Mouse (Mus musculus) embryonic facial prominence, embryonic 11.5 days (tissue): ENCODE results near the gene Pdgfd. TPM values are rescaled to one million over a fixed set of nuclear protein-coding genes. Genes with fewer than 3 reads are reported as not detected.
A peak's percentile ranks its signal among the peaks of the same experiment; 100 is the strongest.
"Not testable (repeated sequence)": the region's sequence is repeated elsewhere in the genome, so short reads cannot be mapped to it uniquely, and the experiment has no call there.

Experiments
- ATAC-seq: fragments of 200-750 bp; cut with Nextera tagmentation; replicated peaks from 2 replicates; pipeline ENCODE4 v1.8.0; 2017; ENCODE audit warnings: low read depth; ENCODE audit not compliant: insufficient number of reproducible peaks, low FRiP score, low TSS enrichment
- DNase-seq: peaks from one replicate; pipeline ENCODE4 v3.0.0-alpha.2; 2015; ENCODE audit warnings: low spot score
- H3K27ac ChIP-seq: fragments of 300-500 bp; sonication (generic); replicated peaks from 2 replicates; pipeline ENCODE4 v1.5.1; 2014; ENCODE audit warnings: mild to moderate bottlenecking, low read depth, low read length, control low read depth
- H3K27me3 ChIP-seq: fragments of 300-500 bp; sonication (generic); 2 replicates; pipeline ENCODE4 v1.6.1; 2014; ENCODE audit warnings: mild to moderate bottlenecking, low read length, moderate library complexity, mixed read lengths; ENCODE audit not compliant: control insufficient read depth, insufficient read depth
- H3K36me3 ChIP-seq: fragments of 300-500 bp; sonication (generic); replicated peaks from 2 replicates; pipeline ENCODE4 v1.6.1; 2014; ENCODE audit warnings: low read depth, mild to moderate bottlenecking, low read length, moderate library complexity, mixed read lengths; ENCODE audit not compliant: control insufficient read depth, insufficient read depth
- H3K4me1 ChIP-seq: fragments of 300-500 bp; sonication (generic); 2 replicates; pipeline ENCODE4 v1.6.1; 2014; ENCODE audit warnings: low read length, mixed read lengths; ENCODE audit not compliant: control insufficient read depth, insufficient read depth
- H3K4me2 ChIP-seq: fragments of 300-500 bp; sonication (generic); 2 replicates; pipeline ENCODE4 v1.6.1; 2014; ENCODE audit warnings: low read depth, mild to moderate bottlenecking, control low read depth, low read length, moderate library complexity
- H3K4me3 ChIP-seq: fragments of 300-500 bp; sonication (generic); 2 replicates; pipeline ENCODE4 v1.5.1; 2014; ENCODE audit warnings: low read depth, low read length, control low read depth
- H3K9ac ChIP-seq: fragments of 300-500 bp; sonication (generic); replicated peaks from 2 replicates; pipeline ENCODE4 v1.6.1; 2014; ENCODE audit warnings: mild to moderate bottlenecking, control low read depth, low read length
- H3K9me3 ChIP-seq: fragments of 300-500 bp; sonication (generic); replicated peaks from 2 replicates; pipeline ENCODE4 v1.6.1; 2016; ENCODE audit warnings: mild to moderate bottlenecking, low read length, inconsistent platforms, mixed read lengths; ENCODE audit not compliant: control insufficient read depth
- WGBS: fragments of 180-500 bp; shearing (Covaris S2); extraction: QIAGEN DNeasy Blood & Tissue Kit; methylation state at CpG from one replicate; pipeline ENCODE4 v1.1.7; 2014; 5-methylcytosine and 5-hydroxymethylcytosine counted together
- polyA plus RNA-seq: library from polyadenylated mRNA; unstranded; fragments of >200 nt; fragmentation: Nextera tagmentation; extraction: Ambion mirVana; gene quantifications from 2 replicates; pipeline ENCODE4 v1.2.1, GENCODE M21; 2014

Gene Pdgfd
- polyA plus RNA-seq, 1 experiment from 2014 or later: 5.6 TPM

DNA sequence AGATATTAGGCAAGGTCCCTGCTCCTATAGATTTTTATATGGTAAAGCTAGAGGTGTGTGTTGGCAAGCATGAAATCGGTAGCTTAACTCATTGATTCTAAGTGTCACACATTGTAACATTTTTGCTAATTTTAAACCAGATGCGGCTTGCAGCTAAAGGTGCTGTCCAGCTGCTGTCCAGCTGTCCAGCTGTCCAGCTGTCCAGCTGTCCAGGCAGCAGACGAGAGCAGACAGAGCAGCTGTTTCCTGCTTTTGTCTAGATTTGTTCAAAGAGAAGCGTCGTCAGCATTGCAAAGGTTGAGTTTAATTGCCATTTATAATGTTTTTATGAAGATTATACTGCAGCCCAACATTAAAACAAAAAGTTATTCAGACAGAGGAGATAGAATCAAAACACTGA is 44.5 kb downstream of the Pdgfd start:
- no peak for DNase-seq
- no peak overlapping the region for H3K4me2 ChIP-seq
- H3K27ac ChIP-seq: no peak overlapping the region
- no peaks in the 10 kb centered on the region for H3K9me3 ChIP-seq
- H3K4me1 ChIP-seq: no peaks in the 10 kb centered on the region
- no peak overlapping the region for H3K4me3 ChIP-seq
- no peak overlapping the region for H3K9ac ChIP-seq
- 69% methylated on average over 5 of the region's 5 CpGs for WGBS
- H3K36me3 ChIP-seq: no peaks in the 10 kb centered on the region
- ATAC-seq: no peak
- H3K27me3 ChIP-seq: no peaks in the 10 kb centered on the region

DNA sequence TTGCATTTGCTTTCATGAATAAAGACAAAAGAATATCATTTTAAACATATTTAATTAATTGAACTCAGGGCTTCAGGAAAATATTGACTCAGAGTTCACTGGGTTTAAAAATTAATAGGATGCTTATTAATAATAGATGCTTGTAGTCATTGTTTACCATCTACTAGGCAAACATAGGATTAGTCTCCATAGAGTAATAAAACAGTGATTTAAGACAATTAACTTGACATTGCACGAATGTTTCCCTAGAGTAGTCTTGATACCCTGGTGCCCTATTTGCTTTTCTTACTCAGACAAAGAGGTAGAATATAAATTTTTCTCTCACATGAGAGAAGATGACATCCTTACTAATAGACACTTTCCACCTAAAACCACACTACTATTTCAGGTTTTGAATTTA is 49.1 kb downstream of the Pdgfd start:
- H3K4me2 ChIP-seq: no peak overlapping the region
- H3K9me3 ChIP-seq: no peaks in the 10 kb centered on the region
- no peaks in the 10 kb centered on the region for H3K4me1 ChIP-seq
- DNase-seq (no peak), ATAC-seq (no peak)
- H3K4me3 ChIP-seq: no peak overlapping the region
- H3K27ac ChIP-seq: no peak overlapping the region
- no peak overlapping the region for H3K9ac ChIP-seq
- WGBS: 71% methylated on average over 1 of the region's 1 CpGs
- H3K27me3 ChIP-seq: no peaks in the 10 kb centered on the region
- no peaks in the 10 kb centered on the region for H3K36me3 ChIP-seq

GRCm38 (mm10) chr9:6235982-6236381 is 67.6 kb downstream of the Pdgfd start:
- DNase-seq, H3K4me3 ChIP-seq, H3K9ac ChIP-seq, H3K27ac ChIP-seq, H3K9me3 ChIP-seq, H3K4me2 ChIP-seq, H3K27me3 ChIP-seq, H3K4me1 ChIP-seq, H3K36me3 ChIP-seq, ATAC-seq: not testable (repeated sequence)
- 94% methylated on average over 1 of the region's 1 CpGs for WGBS

GRCm38 (mm10) chr9:6250320-6250719 is 81.9 kb downstream of the Pdgfd start:
- Histone ChIP-seq H3K9me3 (no peaks in the 10 kb centered on the region), H3K9ac (no peak overlapping the region), H3K27ac (no peak overlapping the region), H3K4me1 (no peaks in the 10 kb centered on the region), H3K4me3 (no peak overlapping the region), H3K27me3 (no peaks in the 10 kb centered on the region), H3K4me2 (no peak overlapping the region), H3K36me3 (no peaks in the 10 kb centered on the region)
- ATAC-seq (no peak), DNase-seq (no peak)
- 72% methylated on average over 1 of the region's 1 CpGs for WGBS

DNA sequence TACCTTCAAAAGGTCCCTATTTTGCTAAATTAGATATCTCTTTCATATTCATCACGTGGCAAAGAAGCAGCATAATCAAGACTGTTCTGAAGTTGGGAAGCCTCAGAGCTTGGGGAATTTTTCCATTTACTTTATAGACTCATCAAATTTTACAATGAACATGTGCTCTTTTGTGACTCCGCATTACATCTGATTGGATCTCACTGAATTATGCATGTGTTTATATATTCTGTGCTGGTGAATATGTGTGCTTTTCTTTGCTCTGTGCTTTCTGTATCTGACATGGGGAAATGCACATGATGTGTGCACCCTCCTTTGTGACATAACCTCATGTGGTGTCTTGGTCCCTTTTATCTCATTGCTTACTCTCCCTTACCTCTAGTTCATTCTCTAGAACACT is 83.6 kb downstream of the Pdgfd start:
- no peak overlapping the region for H3K4me2 ChIP-seq
- H3K36me3 ChIP-seq: no peaks in the 10 kb centered on the region
- no peak overlapping the region for H3K4me3 ChIP-seq
- H3K27ac ChIP-seq: no peak overlapping the region
- no peaks in the 10 kb centered on the region for H3K27me3 ChIP-seq
- H3K9ac ChIP-seq: no peak overlapping the region
- DNase-seq: no peak
- ATAC-seq: no peak
- WGBS: 72% methylated on average over 2 of the region's 2 CpGs
- H3K9me3 ChIP-seq: no peaks in the 10 kb centered on the region
- H3K4me1 ChIP-seq: no peaks in the 10 kb centered on the region

- Histone ChIP-seq H3K36me3 (no peaks in the 10 kb centered on the region), H3K4me3 (no peak overlapping the region), H3K27ac (no peak overlapping the region), H3K4me2 (no peak overlapping the region), H3K4me1 (no peaks in the 10 kb centered on the region), H3K9me3 (no peaks in the 10 kb centered on the region), H3K9ac (no peak overlapping the region), H3K27me3 (no peaks in the 10 kb centered on the region)
- DNase-seq: no peak
- ATAC-seq: no peak
Observed at GRCm38 (mm10) chr9:6257072-6257471, 88.7 kb downstream of the Pdgfd start.

GRCm38 (mm10) chr9:6264820-6265219 is 96.4 kb downstream of the Pdgfd start:
- no peaks in the 10 kb centered on the region for H3K9me3 ChIP-seq
- H3K4me2 ChIP-seq: no peak overlapping the region
- DNase-seq: no peak
- no peaks in the 10 kb centered on the region for H3K36me3 ChIP-seq
- 87% methylated on average over 2 of the region's 2 CpGs for WGBS
- H3K27me3 ChIP-seq: no peaks in the 10 kb centered on the region
- no peak overlapping the region for H3K4me3 ChIP-seq
- H3K27ac ChIP-seq: no peak overlapping the region
- no peaks in the 10 kb centered on the region for H3K4me1 ChIP-seq
- no peak for ATAC-seq
- no peak overlapping the region for H3K9ac ChIP-seq

GRCm38 (mm10) chr9:6269796-6270280 is 101.5 kb downstream of the Pdgfd start, which contains the start of gene Ddi1:
Gene Ddi1, minus strand, starts transcription at chr9:6269846.
- Histone ChIP-seq H3K27ac (no peak within 1 kb of the TSS), H3K9me3 (no peaks in the 10 kb centered on the region), H3K4me1 (no peaks in the 10 kb centered on the region), H3K36me3 (no peaks in the 10 kb centered on the region), H3K4me2 (no peak within 1 kb of the TSS), H3K4me3 (no peak within 1 kb of the TSS), H3K27me3 (no peaks in the 10 kb centered on the region), H3K9ac (no peak within 1 kb of the TSS)
- no peak for ATAC-seq
- peak; percentile 11 for DNase-seq
- 68% methylated on average over 1 of the region's 1 CpGs for WGBS
